Mouse (Mus musculus) splenic B cell, adult 2 months (primary cell): ENCODE measurements at regions not wholly inside any gene's neighbourhood (a gene's known extent, or its start where the extent isn't known, plus 50 kb on each side); places are given as distances from the start of the nearest gene placed in this dataset.
A peak's percentile ranks its signal among the peaks of the same experiment; 100 is the strongest.

Experiments
- DNase-seq: peaks from one replicate; pipeline ENCODE4 v3.0.0-alpha.2; 2011; ENCODE audit warnings: low read depth, low spot score
- H3K27me3 ChIP-seq: 2 replicates; pipeline ENCODE4 v1.6.1; 2012; ENCODE audit warnings: mild to moderate bottlenecking, low read length, moderate library complexity, mixed read lengths; ENCODE audit not compliant: control insufficient read depth, poor library complexity, insufficient read depth, severe bottlenecking
- H3K36me3 ChIP-seq: 2 replicates; pipeline ENCODE4 v1.6.1; 2012; ENCODE audit warnings: mild to moderate bottlenecking, low read length, moderate library complexity, mixed read lengths; ENCODE audit not compliant: control insufficient read depth, poor library complexity, insufficient read depth, severe bottlenecking

GRCm38 (mm10) chr6:148719062-148719461, 112.2 kb downstream of the Ipo8 start:
- DNase-seq = no peak
- H3K27me3 ChIP-seq = no peaks in the 10 kb centered on the region
- no peaks in the 10 kb centered on the region for H3K36me3 ChIP-seq

GRCm38 (mm10) chr6:148710406-148710805, 120.9 kb downstream of the Ipo8 start:
- DNase-seq = peak; percentile 67
- Histone ChIP-seq H3K36me3 (no peaks in the 10 kb centered on the region), H3K27me3 (no peaks in the 10 kb centered on the region)

GRCm38 (mm10) chr6:148708389-148708788, 122.9 kb downstream of the Ipo8 start:
- H3K27me3 ChIP-seq = no peaks in the 10 kb centered on the region
- no peaks in the 10 kb centered on the region for H3K36me3 ChIP-seq
- peak; percentile 22 for DNase-seq

- Histone ChIP-seq H3K27me3 (no peaks in the 10 kb centered on the region), H3K36me3 (no peaks in the 10 kb centered on the region)
- peak; percentile 68 for DNase-seq
Observed at GRCm38 (mm10) chr6:148705711-148706110, 125.6 kb downstream of the Ipo8 start.

- no peak for DNase-seq
- Histone ChIP-seq H3K27me3 (no peaks in the 10 kb centered on the region), H3K36me3 (no peaks in the 10 kb centered on the region)
Observed at GRCm38 (mm10) chr6:148693329-148693728, 137.9 kb downstream of the Ipo8 start.

GRCm38 (mm10) chr6:148687770-148688169, 143.5 kb downstream of the Ipo8 start:
- Histone ChIP-seq H3K27me3 (no peaks in the 10 kb centered on the region), H3K36me3 (no peaks in the 10 kb centered on the region)
- DNase-seq = peak; percentile 46

- H3K36me3 ChIP-seq = no peaks in the 10 kb centered on the region
- DNase-seq = no peak
- no peaks in the 10 kb centered on the region for H3K27me3 ChIP-seq
Observed at GRCm38 (mm10) chr6:148660152-148660551, 171.1 kb downstream of the Ipo8 start.

GRCm38 (mm10) chr6:148653216-148653615, 178.1 kb downstream of the Ipo8 start:
- no peak for DNase-seq
- no peaks in the 10 kb centered on the region for H3K27me3 ChIP-seq
- H3K36me3 ChIP-seq = no peaks in the 10 kb centered on the region

- no peaks in the 10 kb centered on the region for H3K36me3 ChIP-seq
- H3K27me3 ChIP-seq = no peaks in the 10 kb centered on the region
- no peak for DNase-seq
Observed at GRCm38 (mm10) chr6:148652434-148652833, 178.8 kb downstream of the Ipo8 start.

GRCm38 (mm10) chr6:148647423-148648390, 183.6 kb downstream of the Ipo8 start:
- no peaks in the 10 kb centered on the region for H3K36me3 ChIP-seq
- no peak for DNase-seq
- H3K27me3 ChIP-seq = no peaks in the 10 kb centered on the region

- no peak for DNase-seq
- H3K27me3 ChIP-seq = no peaks in the 10 kb centered on the region
- H3K36me3 ChIP-seq = no peaks in the 10 kb centered on the region
Observed at GRCm38 (mm10) chr6:148640595-148640994, 190.7 kb downstream of the Ipo8 start.

- no peak for DNase-seq
- no peaks in the 10 kb centered on the region for H3K27me3 ChIP-seq
- H3K36me3 ChIP-seq = no peaks in the 10 kb centered on the region
Observed at GRCm38 (mm10) chr6:148634148-148634547, 190.0 kb upstream of the Tmtc1 start.

GRCm38 (mm10) chr6:148627090-148627605, 183.0 kb upstream of the Tmtc1 start:
- DNase-seq = no peak
- Histone ChIP-seq H3K36me3 (no peaks in the 10 kb centered on the region), H3K27me3 (no peaks in the 10 kb centered on the region)

GRCm38 (mm10) chr6:148623119-148623770, 179.1 kb upstream of the Tmtc1 start:
- no peak for DNase-seq
- no peaks in the 10 kb centered on the region for H3K36me3 ChIP-seq
- H3K27me3 ChIP-seq = no peaks in the 10 kb centered on the region

- Histone ChIP-seq H3K27me3 (no peaks in the 10 kb centered on the region), H3K36me3 (no peaks in the 10 kb centered on the region)
- DNase-seq = no peak
Observed at GRCm38 (mm10) chr6:148620034-148620433, 175.8 kb upstream of the Tmtc1 start.
